Mouse (Mus musculus) layer of hippocampus, postnatal 36 days (tissue): ENCODE results near the gene Mark4. TPM values are rescaled to one million over a fixed set of nuclear protein-coding genes. Genes with fewer than 3 reads are reported as not detected.
A peak's percentile ranks its signal among the peaks of the same experiment; 100 is the strongest.

Experiments used
- DNase-seq, 2 experiments: peaks; one replicate each; pipeline ENCODE4 v3.0.0; 2022
- total RNA-seq, 2 experiments: library from RNA; stranded (reverse); gene quantifications; 2 replicates each; pipeline ENCODE4 v1.2.3; 2021

Gene Mark4
- total RNA-seq: 100 to 1,000 TPM in 1 of 2 experiments, 10 to 100 TPM in 1; 90.6 to 102 TPM

- DNase-seq: peak; percentile 66 to 68
Observed at GRCm38 (mm10) chr7:19458591-19459111, at the start of gene Mark4. Mark4 (minus strand) TSS chr7:19458821.

GRCm38 (mm10) chr7:19507612-19507981, 49.0 kb upstream of the Mark4 start:
- no peak for DNase-seq

GRCm38 (mm10) chr7:19506969-19507611, 48.5 kb upstream of the Mark4 start:
- no peak for DNase-seq

DNA sequence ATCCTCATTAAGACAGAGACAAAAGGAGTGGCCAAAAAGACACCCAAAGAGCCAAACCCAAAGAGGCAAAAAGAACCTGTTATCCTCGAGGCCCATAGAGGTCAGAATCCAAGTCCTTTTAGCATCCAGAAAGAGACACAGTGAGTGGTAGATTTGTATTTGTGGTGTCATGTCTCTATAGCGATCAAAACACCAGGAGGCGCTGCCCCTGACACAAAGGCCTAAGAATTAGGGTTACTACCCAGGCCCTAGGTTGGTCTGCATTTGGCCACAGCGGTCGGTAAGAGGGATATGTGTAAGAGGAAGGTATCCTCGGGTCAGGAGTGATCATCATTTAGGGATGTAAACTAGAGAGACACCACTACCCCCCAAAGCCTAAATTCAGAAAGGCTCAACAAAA, 47.7 kb upstream of the Mark4 start:
- no peak for DNase-seq

GRCm38 (mm10) chr7:19503481-19504068, 45.0 kb upstream of the Mark4 start:
- DNase-seq: no peak

GRCm38 (mm10) chr7:19501658-19502057, 43.0 kb upstream of the Mark4 start:
- no peak for DNase-seq

GRCm38 (mm10) chr7:19500420-19501363, 42.1 kb upstream of the Mark4 start:
- no peak for DNase-seq

GRCm38 (mm10) chr7:19498326-19498725, 39.7 kb upstream of the Mark4 start:
- DNase-seq: no peak

GRCm38 (mm10) chr7:19496214-19496555, 37.6 kb upstream of the Mark4 start:
- DNase-seq: no peak

GRCm38 (mm10) chr7:19495521-19496213, 37.0 kb upstream of the Mark4 start:
- no peak for DNase-seq

- DNase-seq: no peak
Observed at GRCm38 (mm10) chr7:19494751-19495474, 36.3 kb upstream of the Mark4 start.

GRCm38 (mm10) chr7:19491731-19492130, 33.1 kb upstream of the Mark4 start:
- no peak for DNase-seq

- no peak for DNase-seq
Observed at GRCm38 (mm10) chr7:19489525-19489924, 30.9 kb upstream of the Mark4 start.

GRCm38 (mm10) chr7:19486549-19486948, 27.9 kb upstream of the Mark4 start:
- no peak for DNase-seq

- no peak for DNase-seq
Observed at GRCm38 (mm10) chr7:19485488-19485887, 26.9 kb upstream of the Mark4 start.

- no peak for DNase-seq
Observed at GRCm38 (mm10) chr7:19483281-19483680, 24.7 kb upstream of the Mark4 start.

DNA sequence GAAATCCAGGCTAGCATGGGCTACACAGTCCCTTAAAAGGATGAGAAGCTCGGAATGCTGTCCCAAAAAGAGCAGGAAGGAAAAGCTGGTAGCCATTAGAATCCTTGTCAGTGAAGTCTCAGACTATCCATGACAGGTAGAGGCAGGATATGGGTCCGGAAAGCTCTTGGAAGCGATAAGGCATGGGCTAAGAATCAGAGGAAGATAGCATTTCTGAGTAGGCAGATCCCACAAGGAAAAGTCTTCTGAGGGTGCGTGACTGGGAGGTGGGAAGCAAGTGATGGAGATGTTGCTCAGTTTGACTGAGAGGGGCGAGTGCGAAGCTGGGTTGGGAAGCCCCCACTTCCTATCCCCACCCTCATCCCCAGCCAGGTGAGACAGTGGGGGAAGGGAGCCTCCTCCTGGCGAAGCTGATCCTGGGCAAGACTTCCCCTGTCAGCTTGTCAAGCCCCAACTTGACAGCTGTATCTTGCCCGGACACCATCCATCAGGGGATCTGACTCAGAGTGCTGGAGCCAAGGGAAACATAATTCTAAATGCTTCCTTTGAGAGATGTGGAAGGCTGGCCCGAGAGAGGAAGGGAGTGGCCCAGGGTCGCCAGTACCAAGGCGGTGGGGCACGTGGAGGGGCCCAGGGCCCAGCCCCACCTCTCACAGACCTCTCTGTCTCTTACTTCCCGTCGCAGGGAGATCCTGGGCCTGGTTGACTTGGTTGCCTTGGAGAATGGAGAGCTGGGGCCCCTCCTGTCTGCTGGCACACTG, 19.2 kb upstream of the Mark4 start:
- no peak for DNase-seq

DNA sequence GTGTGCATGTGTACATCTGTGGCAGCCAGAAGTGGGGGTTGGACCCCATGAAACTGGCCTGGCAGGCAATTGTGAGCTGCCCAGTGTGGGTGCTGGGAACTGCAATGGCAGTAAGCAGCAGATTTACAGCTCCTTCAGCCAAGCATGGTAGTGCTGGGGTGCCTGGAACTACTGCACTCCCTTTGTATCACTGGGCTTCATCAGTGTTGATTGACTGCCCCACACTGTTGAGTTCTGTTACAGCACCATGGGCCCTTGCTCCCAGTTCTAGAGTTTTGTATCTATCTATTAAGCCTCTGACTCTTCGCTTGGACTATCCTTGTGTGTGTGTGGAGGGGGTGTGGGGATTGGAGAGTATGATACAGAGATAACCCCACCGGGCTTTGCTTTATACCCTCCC, 18.5 kb upstream of the Mark4 start:
- no peak for DNase-seq

DNA sequence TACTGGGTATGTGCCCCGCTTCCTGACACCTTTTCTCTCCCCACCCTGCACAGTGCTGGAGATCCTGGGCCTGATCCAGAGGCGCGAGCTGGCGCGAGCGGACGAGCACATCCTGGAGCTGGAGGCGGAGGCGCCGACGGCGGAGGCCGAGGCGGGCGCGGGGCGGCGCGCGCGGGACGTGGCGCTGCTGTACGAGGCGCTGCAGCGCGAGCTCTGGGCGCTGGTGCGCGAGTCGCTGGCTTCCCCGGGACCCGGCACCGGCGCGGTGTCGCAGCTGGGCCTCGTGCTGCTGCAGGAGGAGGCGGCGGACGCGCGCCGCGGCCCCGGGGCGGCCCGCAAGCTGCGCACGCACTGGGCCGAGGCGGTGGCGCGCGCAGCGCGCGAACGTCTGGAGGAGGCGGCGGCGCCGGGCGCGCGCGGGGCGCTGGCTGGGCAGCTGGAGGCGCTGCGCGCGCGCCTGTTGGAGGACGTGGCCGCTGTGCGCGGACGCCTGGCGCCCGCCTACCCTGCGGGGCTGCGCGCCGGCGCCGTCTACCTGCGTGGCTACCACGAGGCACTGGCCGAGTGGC, 15.3 kb upstream of the Mark4 start:
- DNase-seq: peak; percentile 66 to 75

DNA sequence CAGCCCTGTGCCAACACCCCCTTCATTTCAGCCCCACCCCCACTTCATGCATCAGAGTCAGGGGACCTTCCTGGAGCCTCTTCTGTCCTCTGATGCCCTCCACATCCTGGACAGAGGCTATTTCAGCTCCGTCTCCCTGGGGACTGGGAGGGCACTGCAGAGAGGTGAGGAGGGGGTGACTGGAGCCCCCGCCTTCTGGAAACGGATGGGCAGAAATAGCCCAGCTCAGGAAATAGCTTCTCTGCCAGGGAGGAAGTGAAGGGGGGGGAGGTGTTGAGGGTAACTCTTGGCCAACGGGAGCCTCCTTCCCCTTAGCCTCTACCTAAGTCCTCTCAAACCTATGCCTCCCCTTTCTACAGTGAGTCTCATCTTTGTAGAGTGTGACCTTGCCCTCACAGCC, 13.8 kb upstream of the Mark4 start:
- no peak for DNase-seq

DNA sequence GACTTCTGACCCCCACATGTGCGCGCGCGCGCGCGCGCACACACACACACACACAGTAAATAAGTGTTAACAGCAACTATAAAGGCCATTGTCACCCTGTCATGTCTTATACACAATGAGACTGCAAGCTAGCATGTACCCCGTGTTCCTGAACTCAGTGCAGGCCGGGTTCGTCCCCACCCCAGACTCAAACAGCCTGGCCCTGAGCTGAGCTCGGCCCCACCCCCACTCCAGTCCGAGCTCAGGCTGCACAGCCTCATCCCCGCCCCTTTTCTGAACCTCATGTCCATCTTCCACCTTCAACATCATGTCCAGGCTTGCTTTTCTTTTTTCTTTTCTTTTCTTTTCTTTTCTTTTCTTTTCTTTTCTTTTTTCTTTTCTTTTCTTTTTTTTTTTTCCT, 11.7 kb upstream of the Mark4 start:
- DNase-seq: no peak
